11 mouse cellular contexts compared by ENCODE assay signal in the genomic region with DNA sequence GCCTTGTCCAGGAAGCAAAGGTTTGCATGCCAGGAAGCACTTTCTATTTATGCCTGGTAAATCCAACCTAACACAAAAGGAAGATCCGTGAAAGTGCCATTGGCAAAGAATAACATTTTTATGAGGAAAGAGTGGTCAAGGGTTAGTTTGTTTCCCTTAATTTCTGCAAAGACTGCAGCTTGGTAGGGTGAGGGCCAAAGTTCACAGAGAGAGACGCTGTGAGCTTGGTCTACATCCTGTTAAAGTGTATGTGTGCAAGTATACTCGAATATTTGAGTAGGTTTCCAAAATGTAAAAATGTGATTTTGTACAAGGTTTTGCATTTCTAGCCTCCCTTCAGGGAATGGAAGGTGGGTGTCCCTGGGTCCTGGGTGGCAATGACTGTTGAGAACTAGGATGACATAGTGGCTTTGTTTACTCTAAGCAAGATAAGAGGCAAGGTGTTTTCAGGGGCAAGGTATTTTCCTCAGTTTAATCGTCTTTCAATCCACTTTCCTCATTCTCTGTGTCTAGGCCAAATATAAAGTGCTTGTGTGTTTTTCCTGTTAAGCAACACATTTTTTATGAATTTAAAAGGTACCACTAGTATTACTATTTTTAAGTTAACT.
A peak's percentile ranks its signal among the peaks of the same experiment; 100 is the strongest.
DNase-seq lines count a peak whose midpoint lies in the region; ATAC-seq and TF ChIP-seq lines count a peak whose summit lies in the region.
"Had no signal": no experiment of that assay in that cellular context is flagged by ENCODE, and none has a peak within 500 bp of the region (broad histone marks: within the 10 kb centered on the region; RNA-seq: fewer than 3 reads in every experiment).

No protein-coding gene starts in this region.

- H3K27me3 ChIP-seq in heart, adult 2 months (ENCODE audit: control insufficient read depth, insufficient read depth, low read length) = no peaks in the 10 kb centered on the region
- H3K27me3 ChIP-seq in liver, embryonic 15.5 days = no peaks in the 10 kb centered on the region
- H3K27me3 ChIP-seq: hindbrain, embryonic 12.5 days; limb, embryonic 15.5 days had no signal

- peak overlapping the region; percentile 86 for H3K27ac ChIP-seq in heart, adult 2 months
- peak overlapping the region; percentile 53; the same call in 1 of the 2 replicates for H3K27ac ChIP-seq in liver, embryonic 15.5 days (replicated peaks)
- H3K27ac ChIP-seq: hindbrain, embryonic 12.5 days had no signal

- H3K4me1 ChIP-seq in heart, adult 2 months (ENCODE audit: control insufficient read depth, insufficient read depth, low read length) = peaks cover 10% of the 10 kb centered on the region
- H3K4me1 ChIP-seq in liver, embryonic 15.5 days (replicated peaks) = peaks cover 5% of the 10 kb centered on the region; the same call in 1 of the 2 replicates
- H3K4me1 ChIP-seq: hindbrain, embryonic 12.5 days had no signal

- H3K4me2 ChIP-seq in liver, embryonic 15.5 days = no peak overlapping the region
- H3K4me2 ChIP-seq: hindbrain, embryonic 12.5 days; limb, embryonic 15.5 days had no signal

- no peak for DNase-seq in heart, adult 2 months
- no peak for DNase-seq in heart, postnatal 4 days
- no peak for DNase-seq in liver
- peak; percentile 3 to 15 for DNase-seq in kidney, postnatal 4 days
- DNase-seq in gastrocnemius, postnatal 14 days = no peak
- no peak for DNase-seq in cerebellum, postnatal 14 days
- DNase-seq: cerebellum, adult 18-20 months had no signal

- H3K9me3 ChIP-seq in liver, embryonic 15.5 days (replicated peaks) = no peaks in the 10 kb centered on the region
- H3K9me3 ChIP-seq: hindbrain, embryonic 12.5 days; limb, embryonic 15.5 days had no signal

- H3K36me3 ChIP-seq in heart, adult 2 months (ENCODE audit: control insufficient read depth, insufficient read depth, low read length) = peaks cover 12% of the 10 kb centered on the region
- H3K36me3 ChIP-seq in liver, embryonic 15.5 days (replicated peaks) = no peaks in the 10 kb centered on the region
- H3K36me3 ChIP-seq: hindbrain, embryonic 12.5 days; limb, embryonic 15.5 days had no signal

- TF ChIP-seq EP300 in heart, adult 2 months (IDR thresholded peaks at IDR 0.05; ENCODE audit: insufficient read depth, low read depth, low read length) = no peak

- H3K4me3 ChIP-seq in heart, adult 2 months = no peak overlapping the region
- no peak overlapping the region for H3K4me3 ChIP-seq in liver, embryonic 15.5 days (replicated peaks)
- H3K4me3 ChIP-seq: hindbrain, embryonic 12.5 days; limb, embryonic 15.5 days had no signal

- H3K9ac ChIP-seq in heart, adult 2 months (ENCODE audit: low read depth, low read length) = no peak overlapping the region; the same call in 1 of the 2 replicates
- no peak overlapping the region for H3K9ac ChIP-seq in liver, embryonic 15.5 days
- H3K9ac ChIP-seq: hindbrain, embryonic 12.5 days; limb, embryonic 15.5 days had no signal

- TF ChIP-seq CTCF in heart, adult 2 months (IDR thresholded peaks at IDR 0.05) = no peak

- 0 out of 2 replicates have a peak, but pooled peaks have one; percentile 37 for ATAC-seq in liver, embryonic 15.5 days (ENCODE audit: insufficient read depth)
- no peak for ATAC-seq in monocyte, adult 5-6 weeks (replicated peaks; ENCODE audit: insufficient number of reproducible peaks, low FRiP score, low TSS enrichment, poor library complexity, severe bottlenecking)

- intact Hi-C loops in heart, adult 2 months (cut with DNase I) = loop anchor here (5.0 kb wide), 1 partner anchor 64 kb away; a partner anchor contains a TSS
- intact Hi-C loops in gastrocnemius, postnatal 14 days (cut with DNase I; ENCODE audit: low total_unique reads) = no loop called here

- TF ChIP-seq POLR2A in heart, adult 2 months (IDR thresholded peaks at IDR 0.05; ENCODE audit: insufficient read depth, low read depth, low read length) = no peak

- no peaks in the 10 kb centered on the region for H3K79me2 ChIP-seq in heart, adult 2 months (replicated peaks; ENCODE audit: control insufficient read depth, insufficient read depth, low read length)

- 12% methylated on average over 4 of the region's 4 CpGs for whole genome bisulfite sequencing in heart, adult 2 months
- 24% methylated on average over 4 of the region's 4 CpGs for WGBS in liver, embryonic 15.5 days (ENCODE audit: insufficient replicate concordance)

Comparison
In these comparisons a context has a peak if more than half of its experiments do, and no peak if none do; other contexts are left out.
1. DNase-seq: peak in kidney, postnatal 4 days (2 of 2); none in heart, adult 2 months (0 of 2), heart, postnatal 4 days (single experiment), liver (single experiment), gastrocnemius, postnatal 14 days (single experiment) and cerebellum, postnatal 14 days (0 of 2).